Mouse (Mus musculus): ENCODE measurements at regions not wholly inside any gene's neighbourhood (a gene's known extent, or its start where the extent isn't known, plus 50 kb on each side); places are given as distances from the start of the nearest gene placed in this dataset.
"Not testable (repeated sequence)": the region's sequence is repeated elsewhere in the genome, so short reads cannot be mapped to it uniquely, and the experiment has no call there.

DNA sequence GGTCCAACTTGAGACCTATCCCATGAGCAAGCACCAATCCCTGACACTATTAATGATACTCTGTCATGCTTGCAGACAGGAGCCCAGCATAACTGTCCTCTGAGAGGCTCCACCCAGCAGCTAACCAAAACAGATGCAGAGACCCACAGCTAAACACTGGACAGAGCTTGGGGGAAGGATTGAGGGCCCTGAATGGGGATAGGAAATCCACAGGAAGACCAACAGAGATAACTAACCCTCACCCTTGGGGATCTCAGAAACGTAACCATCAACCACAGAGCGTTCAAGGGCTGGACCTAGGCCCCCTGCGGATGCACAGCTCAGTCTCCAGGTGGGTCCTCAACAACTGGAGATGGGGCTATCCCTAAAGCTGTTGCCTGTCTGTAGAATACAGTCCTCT is 93.7 kb downstream of the Cd24a start:
- DNase-seq (ENCODE audit: low read depth, low spot score), result no peak

- no peak for DNase-seq (ENCODE audit: low read depth, low spot score)
Measured at GRCm38 (mm10) chr10:43672490-43672889, 94.4 kb downstream of the Cd24a start.

DNA sequence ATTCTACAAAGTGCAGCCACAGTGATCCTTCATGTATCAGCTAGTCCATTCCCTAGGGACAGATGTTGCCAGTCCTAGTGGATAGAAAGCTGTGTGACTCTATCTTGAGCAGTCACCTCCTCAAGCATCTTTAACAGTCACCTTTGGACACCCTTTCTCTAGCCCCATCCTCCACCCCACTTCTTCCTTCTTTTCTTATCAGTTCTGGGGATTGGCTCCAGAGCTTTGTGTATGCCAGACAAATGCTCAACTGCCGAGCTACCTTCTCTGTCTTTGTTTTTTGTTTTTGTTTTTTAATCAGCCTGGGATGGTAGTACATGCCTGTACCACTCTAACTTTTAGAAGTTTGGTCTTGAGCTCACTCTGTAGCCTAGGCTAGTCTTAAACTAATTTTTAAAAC is 96.7 kb downstream of the Cd24a start:
- no peak for DNase-seq (ENCODE audit: low read depth, low spot score)

GRCm38 (mm10) chr10:43675495-43675894 is 97.4 kb downstream of the Cd24a start:
- DNase-seq (ENCODE audit: low read depth, low spot score), result not testable (repeated sequence)

DNA sequence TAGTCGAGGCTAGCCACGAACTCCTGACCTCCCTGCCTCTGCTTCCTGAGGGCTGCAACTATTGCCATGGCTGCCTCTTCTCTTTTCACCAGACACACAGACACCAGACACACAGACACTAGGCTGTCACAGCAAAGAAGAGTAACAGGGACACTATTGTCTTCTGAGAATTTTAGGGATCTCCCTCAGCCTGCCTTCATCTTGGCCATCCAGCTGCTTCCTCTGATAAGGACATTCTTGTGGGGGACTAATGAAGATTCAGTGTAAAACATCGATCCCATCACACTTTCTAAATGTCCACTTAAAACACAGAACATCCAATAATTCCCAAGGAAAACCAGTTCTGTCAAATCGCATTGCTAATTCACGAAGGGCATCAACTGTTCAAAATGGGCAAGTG is 98.2 kb downstream of the Cd24a start:
- DNase-seq (ENCODE audit: low read depth, low spot score), result no peak

GRCm38 (mm10) chr10:43684247-43685033 is 106.4 kb downstream of the Cd24a start:
- no peak for DNase-seq (ENCODE audit: low read depth, low spot score)

GRCm38 (mm10) chr10:43689161-43689913 is 111.3 kb downstream of the Cd24a start:
- DNase-seq (ENCODE audit: low read depth, low spot score), result peak; percentile 29

DNA sequence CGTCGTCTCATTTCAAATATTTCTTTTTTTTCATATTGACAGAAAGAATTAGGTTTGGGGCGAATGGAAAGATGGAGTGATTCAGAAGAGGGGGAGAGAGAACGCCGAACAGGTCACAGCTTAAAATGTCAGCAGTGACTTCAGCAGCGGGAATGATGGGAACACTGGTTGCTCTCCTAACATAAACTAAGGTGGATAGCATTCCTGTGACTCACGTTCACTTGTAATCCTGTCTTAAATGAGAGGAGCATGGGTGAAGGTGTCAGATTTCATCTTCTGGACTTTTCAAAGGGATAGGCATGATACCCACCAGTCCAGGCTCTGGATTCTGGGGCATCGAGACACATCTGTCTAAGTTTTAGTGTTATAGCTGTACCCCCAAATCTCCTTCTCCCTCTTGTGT is 111.8 kb downstream of the Cd24a start:
- peak; percentile 7 for DNase-seq (ENCODE audit: low read depth, low spot score)

DNA sequence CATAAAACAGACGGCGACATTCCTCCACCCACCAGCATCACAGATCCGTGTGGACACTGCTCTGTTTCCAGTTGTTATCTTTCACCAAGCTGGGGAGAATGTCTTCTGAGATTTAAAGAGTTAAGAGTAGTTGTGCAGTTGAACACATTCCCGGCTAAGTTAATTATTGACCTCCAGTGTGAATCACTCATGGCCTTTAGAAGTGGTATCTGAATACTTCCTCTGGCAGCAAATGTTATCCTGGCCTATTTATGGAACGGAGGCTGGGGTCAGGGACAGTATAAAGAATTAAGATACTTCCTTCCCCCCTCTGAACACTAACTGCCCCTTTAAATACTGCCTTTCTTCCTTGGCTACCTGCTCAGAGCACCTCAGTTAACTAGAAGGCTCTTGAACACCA is 115.9 kb downstream of the Cd24a start:
- no peak for DNase-seq (ENCODE audit: low read depth, low spot score)

GRCm38 (mm10) chr10:43694508-43694907 is 116.4 kb downstream of the Cd24a start:
- no peak for DNase-seq (ENCODE audit: low read depth, low spot score)

DNA sequence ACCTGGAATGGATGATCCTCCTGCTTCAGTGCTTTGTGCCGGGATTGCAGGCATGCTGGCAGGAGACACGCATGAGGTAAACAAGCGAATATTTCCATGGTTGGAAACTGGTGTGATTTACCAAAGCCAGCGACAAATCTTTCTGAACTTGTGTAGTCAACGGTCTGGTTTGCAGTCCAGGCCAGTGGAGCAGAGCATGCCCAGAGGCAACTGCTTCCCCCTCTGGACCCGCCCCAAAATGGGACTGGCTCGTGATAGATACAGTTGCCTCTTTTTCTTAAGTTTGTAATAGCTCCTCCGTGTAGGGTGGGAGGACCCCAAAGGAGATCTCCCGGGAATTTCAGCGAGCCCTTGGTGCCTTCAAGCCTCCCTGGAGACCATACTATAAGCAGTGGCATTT is 117.4 kb downstream of the Cd24a start:
- DNase-seq (ENCODE audit: low read depth, low spot score), result no peak

GRCm38 (mm10) chr10:43697917-43698316 is 119.8 kb downstream of the Cd24a start:
- DNase-seq (ENCODE audit: low read depth, low spot score), result no peak

GRCm38 (mm10) chr10:43700371-43701289 is 122.5 kb downstream of the Cd24a start:
- no peak for DNase-seq (ENCODE audit: low read depth, low spot score)

GRCm38 (mm10) chr10:43702895-43703294 is 124.8 kb downstream of the Cd24a start:
- DNase-seq (ENCODE audit: low read depth, low spot score), result no peak

GRCm38 (mm10) chr10:43706001-43706988 is 128.2 kb downstream of the Cd24a start:
- no peak for DNase-seq (ENCODE audit: low read depth, low spot score)

- no peak for DNase-seq (ENCODE audit: low read depth, low spot score)
Measured at GRCm38 (mm10) chr10:43707011-43707410, 128.9 kb downstream of the Cd24a start.

DNA sequence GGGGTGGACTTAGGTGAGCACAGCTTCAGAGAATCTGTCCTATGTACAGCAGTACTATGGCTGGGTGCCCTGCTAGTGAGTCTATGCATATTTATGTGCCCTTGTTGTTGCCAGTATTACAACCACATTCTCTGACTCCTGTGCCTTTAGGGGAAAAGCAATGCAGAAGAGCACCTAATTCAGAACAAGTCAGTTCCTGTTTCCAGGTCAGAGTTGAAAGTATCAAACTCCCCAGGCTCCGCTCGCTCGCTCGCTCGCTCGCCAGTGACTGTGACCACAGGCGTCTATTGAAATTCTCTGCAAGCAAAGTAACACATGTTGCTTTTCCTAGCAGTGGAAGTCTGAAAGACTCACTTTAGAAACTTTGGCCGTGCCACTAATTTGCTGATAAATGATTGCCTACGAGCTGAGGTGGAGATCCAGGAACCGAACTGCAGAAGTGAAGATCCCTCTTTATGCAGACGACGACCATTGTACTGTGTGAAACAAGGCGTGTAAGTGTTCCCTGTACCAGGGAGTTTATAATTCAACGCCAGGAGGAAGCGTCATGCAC is 129.8 kb downstream of the Cd24a start:
- DNase-seq (ENCODE audit: low read depth, low spot score), result no peak

GRCm38 (mm10) chr10:43709278-43710033 is 131.4 kb downstream of the Cd24a start:
- no peak for DNase-seq (ENCODE audit: low read depth, low spot score)

- no peak for DNase-seq (ENCODE audit: low read depth, low spot score)
Measured at GRCm38 (mm10) chr10:43710186-43710885, 132.3 kb downstream of the Cd24a start.

All from brain, adult 2 months (tissue).